Mouse (Mus musculus): Measurements from ENCODE around the gene Pced1a. TPM values are rescaled to one million over a fixed set of nuclear protein-coding genes. Genes with fewer than 3 reads are reported as not detected.

Pced1a gene
- polyA plus RNA-seq (2015; fragmentation: Nextera tagmentation; extraction: Ambion mirVana): 7.2 and 8.1 TPM in 2 replicates

DNA sequence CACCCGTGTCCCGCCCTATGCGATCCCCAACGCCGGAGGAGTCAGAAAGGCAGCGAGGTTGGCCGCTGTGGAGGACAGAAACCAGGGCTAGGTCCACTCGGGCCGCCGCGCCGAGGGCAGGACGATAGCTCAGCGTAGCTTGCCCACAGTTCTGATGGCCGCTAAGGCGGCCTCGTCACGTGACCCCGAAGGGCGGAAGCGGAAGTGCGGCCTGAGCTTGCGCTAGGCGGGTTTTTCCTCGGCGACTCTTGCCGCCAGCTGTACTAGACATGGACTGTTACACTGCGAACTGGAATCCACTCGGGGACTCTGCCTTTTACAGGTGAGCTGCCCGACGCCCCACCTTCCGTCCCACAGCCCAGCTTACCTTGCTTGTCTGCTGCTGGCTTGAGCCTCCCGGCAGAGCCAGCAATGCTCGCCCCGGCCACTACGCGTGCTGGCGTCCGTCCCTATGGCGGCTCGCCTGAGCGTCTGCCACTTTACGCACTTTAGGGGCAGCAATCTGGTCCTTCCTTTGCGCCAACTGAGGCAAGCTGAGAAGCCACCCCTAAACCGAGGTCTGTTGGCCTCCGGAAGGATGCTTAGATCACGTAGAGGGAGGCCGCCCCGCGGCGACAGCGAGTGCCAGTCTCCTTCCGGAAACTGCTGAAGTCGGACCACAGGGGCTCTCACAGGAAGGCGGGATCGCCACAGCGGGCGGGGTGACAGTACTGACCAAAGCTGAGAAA, at the start of gene Pced1a, which contains the start of gene Vps16:
TSS of gene Pced1a (minus strand) at position 576 of the 728 bp plus-strand sequence.
TSS of gene Vps16 (plus strand) at position 214 of the 728 bp plus-strand sequence.
- H3K27me3 ChIP-seq (ENCODE audit: control insufficient read depth, insufficient read depth, low read length): no peaks in the 10 kb centered on the region
- WGBS: under 1% methylated on average over 58 of the region's 58 CpGs
- peak; percentile 94 for ATAC-seq (replicated peaks; ENCODE audit: extremely low read depth, insufficient read depth, low FRiP score)
- no peaks in the 10 kb centered on the region for H3K9me3 ChIP-seq (replicated peaks; ENCODE audit: control insufficient read depth, low read length)
- H3K27ac ChIP-seq (ENCODE audit: low read length): peak within 1 kb of the TSS; percentile 90
- peak within 1 kb of the TSS; percentile 96 for H3K4me3 ChIP-seq (ENCODE audit: low read length)
- peak within 1 kb of the TSS; percentile 92 for H3K9ac ChIP-seq (ENCODE audit: low read length)
- peaks cover 2% of the 10 kb centered on the region; the same call in 1 of the 2 replicates for H3K36me3 ChIP-seq (ENCODE audit: control insufficient read depth, insufficient read depth)
- H3K4me1 ChIP-seq (ENCODE audit: control insufficient read depth, insufficient read depth, low read length): peaks cover 13% of the 10 kb centered on the region
- peak within 1 kb of the TSS; percentile 81 for H3K4me2 ChIP-seq (ENCODE audit: low read depth, low read length)

DNA sequence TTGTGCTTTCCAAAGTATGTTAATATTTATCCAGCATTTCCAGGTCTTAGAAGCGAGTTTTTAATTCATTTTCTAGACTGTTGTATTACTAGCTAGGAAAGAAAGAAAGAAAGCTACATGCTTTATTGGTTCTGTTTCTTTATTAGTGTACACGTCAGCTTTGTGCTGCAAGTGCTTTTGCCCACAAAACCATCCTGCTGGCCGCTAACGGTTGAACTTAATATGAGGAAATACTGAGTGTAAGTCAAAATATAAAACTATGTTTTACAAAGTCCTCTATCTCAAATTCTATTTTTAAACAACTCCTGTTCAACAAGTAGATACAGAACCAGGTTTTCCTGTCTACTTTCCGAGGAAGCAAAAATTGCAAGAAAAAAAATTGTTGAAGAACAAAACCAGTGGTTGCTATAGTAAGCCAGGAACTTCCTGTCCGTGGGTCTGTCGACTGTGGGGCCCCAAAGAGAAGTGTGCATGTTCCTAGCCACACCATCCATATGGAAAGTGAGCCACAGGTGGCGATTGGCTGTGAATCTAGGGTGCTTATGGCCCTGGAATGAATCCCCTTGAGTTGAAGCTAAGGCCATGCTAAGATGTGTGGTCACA, 48.5 kb upstream of the Pced1a start:
- Histone ChIP-seq H3K4me3 (ENCODE audit: low read length) (no peak overlapping the region), H3K4me2 (ENCODE audit: low read depth, low read length) (0 out of 2 replicates have a peak overlapping the region, but pooled peaks have one; percentile 6), H3K4me1 (ENCODE audit: control insufficient read depth, insufficient read depth, low read length) (peaks cover 28% of the 10 kb centered on the region), H3K27me3 (ENCODE audit: control insufficient read depth, insufficient read depth, low read length) (no peaks in the 10 kb centered on the region), H3K9me3 (replicated peaks; ENCODE audit: control insufficient read depth, low read length) (no peaks in the 10 kb centered on the region), H3K9ac (ENCODE audit: low read length) (no peak overlapping the region), H3K36me3 (ENCODE audit: control insufficient read depth, insufficient read depth) (no peaks in the 10 kb centered on the region), H3K27ac (ENCODE audit: low read length) (no peak overlapping the region)
- ATAC-seq (replicated peaks; ENCODE audit: extremely low read depth, insufficient read depth, low FRiP score): no peak
- 62% methylated on average over 8 of the region's 8 CpGs for WGBS

DNA sequence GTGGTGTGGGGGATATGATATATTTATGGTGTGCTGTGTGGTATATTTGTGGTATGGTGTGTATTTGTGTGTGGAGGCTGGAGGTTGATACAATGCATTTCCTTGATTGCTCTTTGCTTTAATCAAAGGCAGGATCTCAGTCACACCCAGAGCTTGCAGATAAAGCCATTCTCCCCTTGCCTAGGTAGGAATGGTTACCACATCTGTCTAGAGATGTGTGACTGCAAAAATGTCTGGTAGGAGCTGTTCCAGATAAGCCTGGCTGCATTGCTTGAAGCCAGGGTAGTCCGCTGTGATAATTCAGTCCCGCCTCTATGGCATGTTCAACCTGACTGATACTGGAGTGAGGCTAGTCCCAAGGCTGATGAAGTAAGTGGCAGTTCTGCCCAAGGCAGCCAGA, 45.4 kb upstream of the Pced1a start:
- Histone ChIP-seq H3K4me1 (ENCODE audit: control insufficient read depth, insufficient read depth, low read length) (peaks cover 16% of the 10 kb centered on the region), H3K4me3 (ENCODE audit: low read length) (no peak overlapping the region), H3K4me2 (ENCODE audit: low read depth, low read length) (no peak overlapping the region), H3K9ac (ENCODE audit: low read length) (no peak overlapping the region), H3K9me3 (replicated peaks; ENCODE audit: control insufficient read depth, low read length) (no peaks in the 10 kb centered on the region), H3K27ac (ENCODE audit: low read length) (no peak overlapping the region), H3K36me3 (ENCODE audit: control insufficient read depth, insufficient read depth) (no peaks in the 10 kb centered on the region), H3K27me3 (ENCODE audit: control insufficient read depth, insufficient read depth, low read length) (no peaks in the 10 kb centered on the region)
- 33% methylated on average over 2 of the region's 2 CpGs for WGBS
- no peak for ATAC-seq (replicated peaks; ENCODE audit: extremely low read depth, insufficient read depth, low FRiP score)

DNA sequence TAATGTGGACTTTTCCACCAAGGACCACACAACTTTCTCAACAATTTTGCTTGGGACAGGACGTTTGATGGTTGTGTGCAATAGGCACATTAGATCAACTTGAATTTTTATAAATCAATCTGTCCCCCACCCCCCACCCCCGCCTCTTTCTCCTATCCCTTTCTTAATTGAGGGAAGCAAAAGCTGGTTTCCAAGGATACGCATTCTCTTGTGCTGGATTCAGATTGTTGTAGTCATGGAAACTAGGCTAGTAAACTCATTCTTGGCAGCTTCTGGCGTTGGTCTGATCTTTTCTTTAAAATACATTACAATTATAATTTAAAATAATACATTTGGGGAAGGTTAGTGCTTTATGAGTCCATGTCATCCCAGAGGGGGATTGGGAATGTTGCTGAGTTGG, 44.9 kb upstream of the Pced1a start:
- Histone ChIP-seq H3K4me3 (ENCODE audit: low read length) (no peak overlapping the region), H3K27me3 (ENCODE audit: control insufficient read depth, insufficient read depth, low read length) (no peaks in the 10 kb centered on the region), H3K27ac (ENCODE audit: low read length) (no peak overlapping the region), H3K9me3 (replicated peaks; ENCODE audit: control insufficient read depth, low read length) (no peaks in the 10 kb centered on the region), H3K36me3 (ENCODE audit: control insufficient read depth, insufficient read depth) (no peaks in the 10 kb centered on the region), H3K9ac (ENCODE audit: low read length) (no peak overlapping the region), H3K4me1 (ENCODE audit: control insufficient read depth, insufficient read depth, low read length) (peaks cover 17% of the 10 kb centered on the region), H3K4me2 (ENCODE audit: low read depth, low read length) (no peak overlapping the region)
- ATAC-seq (replicated peaks; ENCODE audit: extremely low read depth, insufficient read depth, low FRiP score): no peak
- WGBS: 79% methylated on average over 4 of the region's 4 CpGs

DNA sequence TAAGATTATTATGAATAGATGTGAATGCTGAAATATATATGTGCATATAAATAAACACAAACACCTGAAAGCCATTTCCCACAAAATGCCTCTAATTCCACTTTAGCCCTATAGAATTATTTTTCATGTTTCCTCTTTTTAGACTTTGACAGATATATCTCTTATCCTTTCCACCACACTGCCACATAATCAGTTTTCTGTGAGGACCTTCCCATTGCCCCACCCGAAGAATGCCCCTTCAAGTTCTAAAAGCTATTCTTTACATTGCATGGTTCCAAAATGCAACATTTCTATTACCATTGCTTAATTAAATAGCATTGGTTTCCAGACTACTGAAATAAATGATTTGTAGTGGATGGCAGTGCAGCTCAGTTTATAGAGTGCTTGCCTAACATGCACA, 41.9 kb upstream of the Pced1a start:
- peaks cover 12% of the 10 kb centered on the region for H3K4me1 ChIP-seq (ENCODE audit: control insufficient read depth, insufficient read depth, low read length)
- H3K27ac ChIP-seq (ENCODE audit: low read length): no peak overlapping the region
- no peak overlapping the region for H3K4me3 ChIP-seq (ENCODE audit: low read length)
- H3K36me3 ChIP-seq (ENCODE audit: control insufficient read depth, insufficient read depth): peaks cover 3% of the 10 kb centered on the region; the same call in 1 of the 2 replicates
- no peaks in the 10 kb centered on the region for H3K27me3 ChIP-seq (ENCODE audit: control insufficient read depth, insufficient read depth, low read length)
- 68% methylated on average over 1 of the region's 1 CpGs for WGBS
- H3K4me2 ChIP-seq (ENCODE audit: low read depth, low read length): no peak overlapping the region
- H3K9me3 ChIP-seq (replicated peaks; ENCODE audit: control insufficient read depth, low read length): no peaks in the 10 kb centered on the region; the same call in 1 of the 2 replicates
- ATAC-seq (replicated peaks; ENCODE audit: extremely low read depth, insufficient read depth, low FRiP score): no peak
- H3K9ac ChIP-seq (ENCODE audit: low read length): no peak overlapping the region

DNA sequence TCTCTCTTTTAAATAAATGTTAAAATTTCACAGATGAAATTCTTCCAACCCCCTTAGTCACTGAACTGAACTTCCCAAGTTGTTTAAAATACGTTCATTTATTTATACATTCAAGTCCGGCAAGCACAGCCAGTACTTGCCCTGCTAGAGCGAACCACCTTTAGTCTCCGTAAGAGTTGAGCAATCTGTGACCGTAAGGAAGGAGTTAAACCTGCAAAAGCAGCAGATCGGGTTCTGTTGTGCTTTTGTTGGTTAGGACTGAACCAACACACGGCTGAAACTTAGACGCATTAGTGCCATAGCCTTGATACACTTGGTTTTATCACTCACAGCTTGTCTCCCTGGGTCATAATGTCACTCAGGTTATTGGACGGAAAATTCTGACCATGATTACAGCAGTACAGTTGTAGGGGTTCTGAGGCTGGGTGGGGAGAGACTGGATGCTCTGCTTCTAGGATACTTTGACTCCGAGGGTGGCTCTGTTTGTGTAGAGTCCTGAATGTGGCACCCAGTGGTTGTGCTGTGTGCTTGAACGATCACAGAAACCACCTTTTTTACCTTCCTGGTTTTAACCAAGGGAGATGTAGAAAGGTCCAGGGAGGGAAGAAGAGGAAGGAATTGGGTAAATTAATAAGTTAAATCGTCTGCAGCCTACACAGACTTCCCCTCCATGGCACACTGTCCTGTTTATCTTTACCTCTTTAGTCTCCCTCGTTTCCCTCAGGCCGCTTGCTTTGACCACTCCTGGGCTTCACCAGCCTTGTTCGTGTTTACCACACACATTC, 37.0 kb upstream of the Pced1a start:
- Histone ChIP-seq H3K27me3 (ENCODE audit: control insufficient read depth, insufficient read depth, low read length) (no peaks in the 10 kb centered on the region), H3K4me3 (ENCODE audit: low read length) (no peak overlapping the region), H3K36me3 (ENCODE audit: control insufficient read depth, insufficient read depth) (peaks cover 3% of the 10 kb centered on the region; the same call in 1 of the 2 replicates), H3K27ac (ENCODE audit: low read length) (no peak overlapping the region), H3K9me3 (replicated peaks; ENCODE audit: control insufficient read depth, low read length) (no peaks in the 10 kb centered on the region; the same call in 1 of the 2 replicates), H3K9ac (ENCODE audit: low read length) (no peak overlapping the region), H3K4me2 (ENCODE audit: low read depth, low read length) (no peak overlapping the region), H3K4me1 (ENCODE audit: control insufficient read depth, insufficient read depth, low read length) (peaks cover 12% of the 10 kb centered on the region; the same call in 1 of the 2 replicates)
- ATAC-seq (replicated peaks; ENCODE audit: extremely low read depth, insufficient read depth, low FRiP score): no peak
- 72% methylated on average over 15 of the region's 15 CpGs for WGBS

DNA sequence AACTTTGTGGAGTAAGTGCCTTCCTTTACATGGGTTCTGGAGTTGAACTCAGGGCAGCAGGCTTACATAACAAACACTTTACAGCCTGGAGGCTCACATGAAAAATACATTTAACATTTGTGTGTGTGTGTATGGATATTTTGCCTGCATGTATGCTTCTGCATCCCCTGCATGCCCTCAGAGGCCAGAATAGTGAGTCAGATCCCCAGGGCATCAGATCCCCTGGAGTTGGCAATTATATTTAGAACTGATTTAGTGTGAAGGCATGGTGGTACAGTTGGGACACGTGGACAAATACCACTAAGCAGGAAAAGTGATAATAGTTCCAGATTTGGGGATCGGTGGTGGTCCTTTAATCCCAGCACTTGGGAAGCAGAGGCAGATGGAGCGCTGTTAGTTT, 35.1 kb upstream of the Pced1a start:
- WGBS: 56% methylated on average over 3 of the region's 3 CpGs
- Histone ChIP-seq H3K27me3 (ENCODE audit: control insufficient read depth, insufficient read depth, low read length) (no peaks in the 10 kb centered on the region), H3K4me2 (ENCODE audit: low read depth, low read length) (no peak overlapping the region), H3K36me3 (ENCODE audit: control insufficient read depth, insufficient read depth) (peaks cover 3% of the 10 kb centered on the region; the same call in 1 of the 2 replicates), H3K4me1 (ENCODE audit: control insufficient read depth, insufficient read depth, low read length) (peaks cover 16% of the 10 kb centered on the region; the same call in 1 of the 2 replicates), H3K4me3 (ENCODE audit: low read length) (no peak overlapping the region), H3K9me3 (replicated peaks; ENCODE audit: control insufficient read depth, low read length) (no peaks in the 10 kb centered on the region; the same call in 1 of the 2 replicates), H3K27ac (ENCODE audit: low read length) (no peak overlapping the region), H3K9ac (ENCODE audit: low read length) (no peak overlapping the region)
- ATAC-seq (replicated peaks; ENCODE audit: extremely low read depth, insufficient read depth, low FRiP score): no peak

DNA sequence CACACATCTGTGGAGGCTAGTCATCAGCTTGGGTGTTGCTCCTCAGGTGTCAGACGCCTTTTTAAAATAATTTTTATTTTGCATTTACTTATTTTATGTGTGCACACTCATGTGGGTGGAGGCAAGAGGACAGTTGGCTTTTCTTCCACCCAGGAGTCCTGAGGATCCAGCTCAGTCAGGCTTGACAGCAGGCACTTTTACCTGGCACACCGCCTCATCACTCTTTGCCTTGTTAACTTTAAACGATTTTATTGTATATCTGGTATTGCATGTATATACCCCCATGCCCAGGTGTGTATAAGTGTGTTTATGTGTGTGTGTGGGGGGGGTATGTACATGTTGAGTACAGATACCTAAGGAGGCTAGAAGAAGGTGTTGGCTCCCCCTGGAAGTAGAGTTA, 33.4 kb upstream of the Pced1a start:
- H3K27me3 ChIP-seq (ENCODE audit: control insufficient read depth, insufficient read depth, low read length): no peaks in the 10 kb centered on the region
- H3K9ac ChIP-seq (ENCODE audit: low read length): no peak overlapping the region
- H3K36me3 ChIP-seq (ENCODE audit: control insufficient read depth, insufficient read depth): no peaks in the 10 kb centered on the region
- WGBS: 80% methylated on average over 3 of the region's 3 CpGs
- peaks cover 15% of the 10 kb centered on the region; the same call in 1 of the 2 replicates for H3K4me1 ChIP-seq (ENCODE audit: control insufficient read depth, insufficient read depth, low read length)
- H3K9me3 ChIP-seq (replicated peaks; ENCODE audit: control insufficient read depth, low read length): no peaks in the 10 kb centered on the region; the same call in 1 of the 2 replicates
- H3K4me3 ChIP-seq (ENCODE audit: low read length): no peak overlapping the region
- no peak overlapping the region for H3K27ac ChIP-seq (ENCODE audit: low read length)
- no peak overlapping the region for H3K4me2 ChIP-seq (ENCODE audit: low read depth, low read length)
- ATAC-seq (replicated peaks; ENCODE audit: extremely low read depth, insufficient read depth, low FRiP score): no peak

Data from heart, embryonic 16.5 days (tissue).